Mouse (Mus musculus): ENCODE results near the gene Fndc3a.

Fndc3a gene

DNA sequence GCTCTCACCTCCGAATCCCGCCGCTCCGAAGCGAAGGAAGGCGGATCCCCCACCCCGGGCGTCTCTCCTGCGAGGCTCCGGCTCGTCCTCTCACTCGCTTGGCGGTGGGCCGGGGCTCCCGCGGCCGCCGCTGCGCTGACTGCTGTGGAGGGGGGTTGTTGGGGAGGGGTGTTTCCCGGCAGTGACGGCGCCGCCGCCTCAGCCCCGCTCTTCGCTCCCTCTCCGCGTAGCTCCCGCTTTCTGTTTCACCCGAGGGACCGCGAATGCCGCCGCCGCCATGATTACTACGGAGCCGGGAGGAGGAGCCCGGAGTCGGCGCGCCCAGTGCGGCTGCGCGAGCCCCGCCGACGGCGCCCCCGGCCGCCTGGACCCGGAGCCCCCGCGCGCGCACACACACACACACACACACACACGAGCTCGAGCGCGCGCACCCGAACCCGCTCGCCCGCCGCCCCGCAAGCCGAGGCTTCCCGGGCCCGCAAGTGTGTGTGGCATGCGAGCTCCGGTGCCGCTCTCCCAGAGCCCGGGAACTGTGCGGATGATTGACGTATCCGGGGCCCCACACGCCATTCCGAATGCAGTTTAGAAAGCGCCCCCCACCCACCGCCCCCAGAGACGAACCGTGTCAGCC lies at the start of gene Fndc3a:
Gene Fndc3a, minus strand, starts transcription at position 294 of the 631 bp plus-strand sequence.
- DNase-seq, result peak; percentile 92 to 94

DNA sequence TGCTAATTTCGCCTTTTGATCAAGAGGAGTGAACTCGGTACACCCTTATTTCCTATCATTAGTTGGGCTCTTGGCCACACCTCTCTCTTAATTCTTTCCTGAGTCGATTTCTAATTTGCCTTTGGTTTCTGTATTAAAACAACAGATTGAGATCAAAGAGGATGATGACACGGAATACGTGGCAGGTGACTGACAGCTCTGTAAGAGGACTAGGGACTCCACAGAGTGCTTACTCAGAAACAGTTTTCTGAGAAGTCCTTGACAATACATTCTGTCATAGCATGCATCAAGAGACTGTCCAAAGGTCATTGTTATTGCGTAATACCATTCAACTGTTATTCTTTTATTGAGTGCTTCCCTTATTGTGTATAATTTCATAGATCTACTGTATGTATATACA lies 43.1 kb upstream of the Fndc3a start:
- no peak for DNase-seq

DNA sequence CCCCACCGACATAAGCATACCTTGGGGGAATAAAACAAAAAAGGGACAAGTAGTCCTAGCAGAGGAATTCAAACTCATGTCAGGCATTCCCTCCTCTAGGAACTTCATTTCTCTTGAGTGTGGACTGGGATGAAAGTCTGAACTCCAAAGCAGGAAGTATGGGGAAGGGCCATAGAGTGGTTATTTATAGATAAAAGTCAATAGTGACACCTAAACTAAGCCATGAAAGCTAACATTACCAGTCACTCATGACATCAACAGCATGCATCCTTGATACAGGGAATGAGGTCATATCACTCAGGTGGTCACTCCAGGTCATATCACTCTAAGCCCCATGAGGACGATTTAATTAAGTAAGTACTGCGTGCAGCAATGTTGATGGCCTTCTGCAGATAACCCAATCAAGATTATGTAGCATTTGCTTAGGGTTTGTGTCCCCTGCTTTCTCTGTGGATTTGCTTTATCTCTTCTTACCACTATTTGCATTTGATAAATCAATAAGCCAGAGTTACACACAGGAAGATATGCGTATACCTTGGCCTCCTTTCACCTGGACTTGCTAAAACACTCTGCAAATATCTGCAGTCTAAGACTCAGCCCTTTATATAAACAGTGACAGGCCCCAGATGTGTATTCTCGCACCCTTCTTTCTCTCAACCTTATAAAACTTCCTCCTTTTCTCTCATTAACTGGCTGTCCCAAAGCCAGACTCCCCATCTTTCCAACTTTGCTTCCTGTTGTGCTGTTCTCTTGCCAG lies 40.8 kb upstream of the Fndc3a start:
- DNase-seq, result no peak

GRCm38 (mm10) chr14:72748331-72748730 lies 38.5 kb upstream of the Fndc3a start:
- peak; percentile 6 for DNase-seq

DNA sequence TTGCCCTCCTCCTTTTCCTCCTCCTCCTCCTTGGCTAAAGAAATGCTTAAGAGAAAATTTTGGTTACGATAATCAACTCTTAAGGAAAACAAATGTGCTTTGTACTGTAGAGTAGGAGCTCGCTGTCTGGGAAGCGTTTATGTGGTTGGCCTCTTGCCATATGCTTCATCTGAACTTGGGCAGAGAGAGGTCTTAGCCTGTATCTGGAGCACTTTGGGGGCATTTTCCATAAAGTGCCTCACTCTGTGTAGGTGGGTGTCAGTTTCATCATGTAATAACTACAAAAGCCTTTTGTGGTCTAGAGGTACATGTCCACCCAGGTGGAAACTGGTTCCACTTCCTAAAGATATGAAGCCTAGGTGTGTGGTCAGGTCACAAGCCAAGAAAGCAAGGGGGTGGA lies 31.9 kb upstream of the Fndc3a start:
- no peak for DNase-seq

DNA sequence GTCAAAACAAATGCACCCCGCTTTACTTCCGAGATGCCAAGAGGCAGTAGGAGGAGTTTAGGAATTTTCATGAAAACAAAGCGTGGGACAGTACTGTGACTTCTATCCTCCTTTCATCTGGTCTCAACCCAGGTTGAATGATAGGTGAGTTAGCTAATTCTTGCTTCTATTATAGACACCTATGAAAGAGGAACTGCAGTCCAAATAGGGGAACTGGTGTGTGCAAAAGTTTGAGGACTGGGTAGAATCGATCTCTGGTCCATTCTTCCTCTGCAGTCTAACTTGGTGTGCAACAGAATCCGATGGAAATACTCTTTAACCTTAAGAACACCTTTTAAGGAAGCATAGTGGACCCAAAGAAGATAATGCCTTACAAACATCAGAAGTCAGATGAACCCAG lies 30.5 kb upstream of the Fndc3a start:
- DNase-seq, result no peak

- DNase-seq, result no peak
Measured at GRCm38 (mm10) chr14:72739484-72740208, 29.8 kb upstream of the Fndc3a start.

- no peak for DNase-seq
Measured at GRCm38 (mm10) chr14:72738776-72739175, 29.0 kb upstream of the Fndc3a start.

- no peak for DNase-seq
Measured at GRCm38 (mm10) chr14:72738217-72738616, 28.4 kb upstream of the Fndc3a start.

- no peak for DNase-seq
Measured at GRCm38 (mm10) chr14:72725865-72726264, 16.1 kb upstream of the Fndc3a start.

GRCm38 (mm10) chr14:72722274-72723053 lies 12.7 kb upstream of the Fndc3a start:
- DNase-seq, result no peak

DNA sequence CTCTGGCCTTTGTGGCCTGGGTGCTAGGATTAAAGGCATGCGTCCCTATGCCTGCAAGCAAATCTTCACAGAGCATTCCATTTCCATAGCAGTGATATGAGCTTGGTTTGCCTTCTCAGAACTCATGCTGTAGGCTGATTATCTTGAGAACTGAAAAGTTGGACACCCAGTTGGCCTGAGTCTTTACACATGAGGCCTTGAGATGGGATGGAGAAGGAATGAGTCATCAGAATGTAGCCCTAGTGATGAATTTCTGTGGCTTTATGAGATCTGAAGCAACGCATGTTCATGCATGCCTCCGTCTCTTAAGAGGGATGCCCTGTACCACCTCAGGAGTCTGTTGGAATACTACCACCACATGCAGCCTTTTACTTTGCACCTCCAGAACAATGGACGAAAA lies 6.4 kb upstream of the Fndc3a start:
- no peak for DNase-seq

GRCm38 (mm10) chr14:72711130-72711529 lies 1.3 kb upstream of the Fndc3a start:
- DNase-seq, result no peak

GRCm38 (mm10) chr14:72710341-72711027 lies 681 bp upstream of the Fndc3a start:
- peak; percentile 52 to 66 for DNase-seq

- DNase-seq, result no peak
Measured at GRCm38 (mm10) chr14:72709091-72709709, 603 bp downstream of the Fndc3a start.

GRCm38 (mm10) chr14:72708581-72708991 lies 1.2 kb downstream of the Fndc3a start:
- peak; percentile 4 to 14 for DNase-seq

- no peak for DNase-seq
Measured at GRCm38 (mm10) chr14:72700056-72700455, 9.7 kb downstream of the Fndc3a start.

DNA sequence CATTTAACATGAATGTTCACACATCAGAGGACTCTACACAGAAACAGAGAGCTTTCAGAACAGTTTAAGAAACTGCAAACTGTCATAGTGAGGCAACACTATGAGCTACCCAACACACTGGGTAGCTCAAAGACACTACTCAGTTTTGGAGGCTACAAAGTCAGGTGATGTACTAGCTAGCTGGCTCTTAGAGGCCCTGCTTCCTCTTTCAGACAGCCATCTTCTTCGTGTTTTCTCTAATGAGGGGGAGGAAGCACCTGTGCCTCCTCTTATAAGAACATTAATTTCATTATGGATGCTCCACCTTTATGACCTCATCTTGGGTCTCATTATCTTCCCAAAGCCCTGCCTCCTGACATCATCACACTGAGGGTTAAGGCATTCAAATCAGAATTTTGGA lies 18.4 kb downstream of the Fndc3a start:
- no peak for DNase-seq

- no peak for DNase-seq
Measured at GRCm38 (mm10) chr14:72689525-72689924, 20.3 kb downstream of the Fndc3a start.

GRCm38 (mm10) chr14:72684857-72685370 lies 24.9 kb downstream of the Fndc3a start:
- DNase-seq, result no peak

GRCm38 (mm10) chr14:72677247-72677646 lies 32.6 kb downstream of the Fndc3a start:
- DNase-seq, result no peak

GRCm38 (mm10) chr14:72671911-72672310 lies 37.9 kb downstream of the Fndc3a start:
- DNase-seq, result no peak

Measured in cerebellum, postnatal 10 days (tissue).